Mouse (Mus musculus): Measurements from ENCODE around the gene Noxo1.

GRCm38 (mm10) chr17:24724184-24724583 lies 28.1 kb downstream of the Noxo1 start, which contains the start of gene Ndufb10:
- TF ChIP-seq CTCF (IDR thresholded peaks at IDR 0.05; ENCODE audit: control insufficient read depth, insufficient read depth, insufficient read length) (peak; percentile 88), MAX (IDR thresholded peaks at IDR 0.05) (no peak), CEBPB (IDR thresholded peaks at IDR 0.05; ENCODE audit: low read depth) (no peak)

Data from C2C12 (cell line).